Mouse (Mus musculus) urinary bladder, adult 18-20 months (tissue): ENCODE results near the gene Slc6a12.

Source experiments
- DNase-seq, 2 experiments: peaks; one replicate each; pipeline ENCODE4 v3.0.0; 2022; ENCODE audit warnings: low spot score in 2 of 2, mixed read lengths in 2 of 2

Slc6a12 gene

DNA sequence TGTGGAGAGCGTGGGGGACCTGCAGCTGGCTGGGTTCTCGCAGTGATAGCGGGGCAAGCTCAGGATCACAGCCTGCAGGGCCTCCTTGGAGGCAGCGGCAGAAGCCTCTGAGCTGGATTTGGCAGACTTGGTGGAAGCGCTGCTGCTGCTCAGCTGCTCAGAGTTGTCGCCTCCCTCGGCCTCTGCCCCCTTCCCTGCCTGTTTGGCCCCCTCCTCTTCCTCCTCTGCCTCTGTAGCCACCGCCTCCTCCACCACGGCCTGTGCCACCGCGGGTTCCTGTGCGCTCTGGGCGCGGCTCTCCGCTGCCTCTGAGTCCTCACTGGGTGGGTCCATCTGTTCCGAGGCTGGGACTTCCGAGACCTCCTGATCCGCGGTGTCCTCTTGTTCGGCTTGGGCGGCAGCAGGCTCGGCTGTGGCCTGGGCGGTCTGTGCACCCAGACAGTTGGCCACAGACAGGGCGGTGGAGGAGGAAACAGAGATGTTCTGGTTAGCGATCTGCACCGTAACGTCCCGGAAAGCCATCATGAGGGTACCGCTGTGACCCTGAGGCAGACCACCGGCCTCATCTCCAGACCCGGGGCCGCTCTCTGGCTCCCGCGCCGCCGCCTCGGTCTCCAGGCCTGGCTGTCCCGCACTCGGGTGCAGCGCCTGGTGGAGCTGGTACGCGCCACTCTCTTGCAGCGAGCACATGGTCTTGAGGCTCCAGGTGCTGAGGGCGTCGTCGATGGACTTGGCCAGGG lies 69.9 kb downstream of the Slc6a12 start:
- DNase-seq: no peak
